Mouse (Mus musculus): ENCODE results near the gene Lpar3. TPM values are rescaled to one million over a fixed set of nuclear protein-coding genes. Genes with fewer than 3 reads are reported as not detected.

The Lpar3 gene
- total RNA-seq, 2 experiments from 2014 or later: 0.22 to 0.44 TPM

DNA sequence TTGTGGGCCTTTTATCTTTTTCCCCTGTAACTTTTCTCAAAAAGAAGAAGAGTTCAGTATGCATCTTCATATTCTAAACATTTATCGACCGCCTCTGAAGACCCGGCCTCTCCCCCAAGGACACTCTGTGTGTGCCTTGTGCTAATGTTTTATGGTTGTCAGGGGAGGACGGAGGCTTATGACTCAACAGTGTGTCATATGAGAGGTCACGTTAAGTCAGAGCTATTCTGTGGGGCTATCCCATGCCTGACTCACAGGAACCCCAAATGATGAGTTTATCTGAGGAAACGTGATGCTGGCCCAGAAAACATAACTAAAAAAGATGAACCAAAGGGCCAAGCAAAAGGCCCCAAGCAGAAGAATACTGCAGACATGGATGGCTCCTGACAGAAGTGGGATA, 31.0 kb downstream of the Lpar3 start:
- no peak for DNase-seq (ENCODE audit: low spot score in 2 of 2)
- H3K27ac ChIP-seq: no peak overlapping the region
- TF ChIP-seq CTCF (conservative IDR thresholded peaks at IDR 0.05): no peak
- no peak overlapping the region for H3K4me3 ChIP-seq

DNA sequence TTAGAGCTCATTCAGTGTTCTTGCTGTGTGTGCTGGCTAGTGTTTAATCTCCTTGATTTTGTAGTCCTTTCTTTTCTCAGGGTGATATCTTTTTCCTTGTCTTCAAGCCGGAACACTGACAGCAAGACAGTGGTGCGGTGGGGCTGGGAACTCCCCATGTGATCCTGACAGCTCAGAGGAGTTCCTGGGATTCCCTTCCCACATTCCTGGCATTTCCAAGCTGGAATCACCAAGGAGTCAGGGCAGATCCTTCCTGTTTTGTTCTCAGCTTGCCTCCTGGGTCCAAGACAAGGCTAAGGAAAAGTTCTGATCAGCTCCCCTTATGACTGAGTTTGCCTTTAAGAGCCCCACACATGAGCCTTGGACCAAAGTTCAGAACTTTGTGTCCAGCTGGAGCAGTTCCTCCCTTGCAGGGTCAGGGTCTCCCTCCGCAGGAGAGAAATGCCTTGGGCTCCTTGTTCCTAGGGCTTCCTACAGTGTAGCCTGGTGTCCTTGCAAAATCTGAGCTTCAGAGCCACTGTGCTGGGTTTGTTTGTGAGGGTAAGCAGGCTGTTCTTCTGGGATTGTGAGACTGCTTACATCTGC, 33.1 kb downstream of the Lpar3 start:
- H3K27ac ChIP-seq: no peak overlapping the region
- no peak for TF ChIP-seq CTCF (conservative IDR thresholded peaks at IDR 0.05)
- no peak for DNase-seq (ENCODE audit: low spot score in 2 of 2)
- H3K4me3 ChIP-seq: no peak overlapping the region

DNA sequence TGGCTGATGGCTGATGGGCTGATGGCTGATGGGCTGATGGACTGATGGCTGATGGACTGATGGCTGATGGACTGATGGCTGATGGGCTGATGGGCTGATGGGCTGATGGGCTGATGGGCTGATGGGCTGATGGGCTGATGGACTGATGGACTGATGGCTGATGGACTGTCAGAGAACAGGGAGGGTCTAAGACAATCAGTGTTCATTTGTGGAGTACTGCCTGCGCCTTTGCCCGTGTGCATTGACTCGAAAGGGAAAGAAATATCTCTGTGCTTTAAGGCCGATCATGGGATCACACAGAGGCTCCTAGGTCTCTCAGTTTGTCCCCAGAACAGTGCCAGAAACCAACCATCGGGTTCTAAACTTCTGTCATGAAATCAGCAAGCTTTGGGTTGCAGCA, 34.4 kb downstream of the Lpar3 start:
- Histone ChIP-seq H3K27ac (no peak overlapping the region), H3K4me3 (no peak overlapping the region)
- TF ChIP-seq CTCF (conservative IDR thresholded peaks at IDR 0.05): no peak
- no peak for DNase-seq (ENCODE audit: low spot score in 2 of 2)

DNA sequence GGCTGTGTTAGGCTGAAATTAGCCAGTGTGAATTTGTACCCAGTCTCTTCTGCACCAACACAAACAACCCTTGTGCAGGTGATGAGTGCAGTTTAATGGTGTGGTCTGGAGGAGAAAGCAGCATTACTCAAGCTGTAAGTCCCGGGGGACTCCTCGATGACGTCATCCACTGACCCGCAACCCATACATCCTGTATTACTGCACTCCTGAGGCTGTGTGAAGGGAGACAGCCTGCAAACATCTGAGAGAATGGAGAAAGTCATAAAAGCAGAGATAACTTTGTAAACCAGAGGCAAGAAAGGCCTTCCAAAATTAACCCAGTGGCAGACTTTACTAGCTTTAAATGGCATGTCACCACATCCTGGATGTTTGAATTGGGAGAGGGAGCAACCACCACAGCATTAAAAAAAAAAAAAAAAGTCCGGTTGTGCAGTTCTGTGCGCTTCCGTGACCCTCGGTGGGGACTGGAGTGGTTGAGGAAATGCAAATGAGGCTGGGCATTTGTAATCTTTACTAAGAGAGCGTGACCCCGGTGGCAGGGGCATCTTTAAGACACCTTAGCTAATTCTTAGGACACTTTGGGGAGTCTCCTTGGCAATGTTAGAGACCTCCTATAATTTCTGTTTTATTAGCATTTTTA, 36.8 kb downstream of the Lpar3 start:
- Histone ChIP-seq H3K4me3 (no peak overlapping the region), H3K27ac (no peak overlapping the region)
- TF ChIP-seq CTCF (conservative IDR thresholded peaks at IDR 0.05): no peak
- DNase-seq (ENCODE audit: low spot score in 2 of 2): no peak

DNA sequence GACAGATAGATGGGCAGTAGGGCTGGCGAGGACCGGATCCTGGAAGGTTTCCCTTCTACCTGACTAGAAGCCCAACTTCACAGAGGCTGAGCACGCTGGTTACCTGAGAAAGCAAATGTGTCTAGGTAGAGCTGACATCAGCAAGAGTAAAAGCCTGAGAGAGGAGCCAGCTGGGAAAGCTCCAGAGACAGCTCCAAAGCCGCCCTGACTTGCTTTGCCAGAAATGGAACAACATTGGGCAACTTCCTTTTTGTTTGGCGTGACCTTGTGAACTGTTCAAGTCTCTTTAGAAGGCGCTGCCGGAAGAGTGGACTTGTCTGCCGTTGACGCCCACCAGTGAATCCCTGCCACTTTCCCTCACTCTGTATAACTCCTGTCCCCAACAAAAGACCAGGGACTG, 39.4 kb downstream of the Lpar3 start:
- Histone ChIP-seq H3K4me3 (no peak overlapping the region), H3K27ac (no peak overlapping the region)
- TF ChIP-seq CTCF (conservative IDR thresholded peaks at IDR 0.05): no peak
- no peak for DNase-seq (ENCODE audit: low spot score in 2 of 2)

DNA sequence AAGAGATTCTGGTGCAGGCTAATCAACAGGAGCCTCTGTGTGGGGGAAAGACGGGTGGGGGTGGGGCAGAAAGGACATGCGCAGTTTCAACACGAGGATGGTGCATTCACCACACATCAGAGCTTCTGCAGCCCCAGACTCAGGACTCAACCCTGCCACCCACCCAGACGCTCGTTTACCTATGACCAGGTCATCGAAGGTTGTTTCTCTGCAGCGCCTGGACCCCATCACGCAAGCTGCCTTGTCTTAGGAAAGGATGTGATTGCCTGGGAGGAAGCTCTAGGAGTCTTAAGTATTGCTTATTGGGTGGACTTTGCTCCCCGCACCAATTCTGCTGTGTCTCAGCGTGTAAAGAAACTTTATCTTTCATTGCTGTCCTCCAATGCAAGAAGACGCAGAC, 40.1 kb downstream of the Lpar3 start:
- no peak for TF ChIP-seq CTCF (conservative IDR thresholded peaks at IDR 0.05)
- H3K27ac ChIP-seq: no peak overlapping the region
- no peak for DNase-seq (ENCODE audit: low spot score in 2 of 2)
- H3K4me3 ChIP-seq: no peak overlapping the region

DNA sequence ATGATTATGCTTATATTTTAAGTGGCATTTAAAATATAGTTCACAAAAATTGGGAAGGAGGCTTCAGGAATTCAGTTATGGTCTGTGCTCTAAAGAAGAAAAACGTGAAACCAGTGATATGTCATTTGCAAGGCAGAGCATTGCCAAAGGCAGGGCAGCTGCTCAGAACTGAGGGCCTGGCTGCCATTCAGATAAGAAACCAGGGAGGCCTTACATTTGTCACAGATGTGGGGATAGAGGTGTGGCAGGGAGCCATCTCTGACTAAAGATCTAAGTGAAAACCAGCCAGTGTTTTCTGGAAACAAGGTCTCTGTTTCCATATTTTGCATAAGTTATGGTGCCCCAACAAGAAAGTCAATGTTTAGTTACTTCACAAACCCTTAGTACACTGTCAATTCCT, 41.8 kb downstream of the Lpar3 start:
- Histone ChIP-seq H3K27ac (no peak overlapping the region), H3K4me3 (no peak overlapping the region)
- no peak for TF ChIP-seq CTCF (conservative IDR thresholded peaks at IDR 0.05)
- no peak for DNase-seq (ENCODE audit: low spot score in 2 of 2)

DNA sequence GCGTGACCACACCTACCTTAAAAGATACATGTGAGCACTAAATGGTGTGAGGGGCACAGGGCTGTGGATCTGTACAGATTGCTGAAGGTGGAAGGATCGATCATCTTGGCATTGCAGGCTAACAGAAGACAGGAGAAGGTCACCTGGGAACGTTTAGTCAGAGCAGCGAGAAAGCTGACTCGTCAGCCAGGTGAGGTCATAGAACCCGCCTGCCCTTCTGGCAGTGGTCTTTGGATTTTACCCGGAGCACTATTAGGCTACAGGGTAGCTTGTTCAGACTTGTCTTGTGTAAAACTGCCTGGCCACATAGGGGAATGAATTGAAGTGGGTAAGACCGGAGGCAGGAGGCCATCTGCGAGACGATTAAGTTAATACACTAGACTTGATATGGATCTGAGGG, 43.4 kb downstream of the Lpar3 start:
- no peak for DNase-seq (ENCODE audit: low spot score in 2 of 2)
- no peak overlapping the region for H3K4me3 ChIP-seq

DNA sequence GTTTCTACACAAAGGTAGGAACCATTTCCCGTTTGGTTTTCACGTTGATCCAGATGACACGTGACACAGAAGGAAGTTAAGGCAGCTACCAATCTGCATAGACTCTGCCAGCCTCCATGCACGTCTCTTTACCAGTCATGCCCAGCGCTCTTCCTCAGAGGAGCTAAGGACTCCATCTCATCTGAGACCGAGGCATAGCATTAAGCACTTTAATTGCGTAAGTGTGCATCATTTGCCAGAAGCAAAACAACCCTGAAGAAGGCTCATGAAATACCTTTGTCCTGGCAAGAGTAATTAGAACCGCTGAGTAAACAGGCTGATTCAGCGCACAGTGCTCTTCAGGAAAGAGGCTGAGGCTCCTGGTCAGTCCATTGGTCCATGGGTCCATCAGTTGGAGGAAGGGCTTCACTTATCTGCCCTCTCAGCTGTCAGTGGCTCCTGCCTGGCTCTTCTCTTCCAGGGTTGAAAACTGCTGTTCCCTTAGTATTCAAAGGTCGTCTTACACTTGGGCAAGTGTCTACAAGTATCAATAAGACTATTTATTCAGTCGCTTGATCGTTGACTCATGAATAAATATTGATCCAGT, 44.9 kb downstream of the Lpar3 start:
- Histone ChIP-seq H3K27ac (no peak overlapping the region), H3K4me3 (no peak overlapping the region)
- no peak for DNase-seq (ENCODE audit: low spot score in 2 of 2)
- no peak for TF ChIP-seq CTCF (conservative IDR thresholded peaks at IDR 0.05)

More for the DNA sequence above, 43.4 kb downstream of the Lpar3 start:
- H3K27ac ChIP-seq: no peak overlapping the region
- TF ChIP-seq CTCF (conservative IDR thresholded peaks at IDR 0.05): no peak

DNA sequence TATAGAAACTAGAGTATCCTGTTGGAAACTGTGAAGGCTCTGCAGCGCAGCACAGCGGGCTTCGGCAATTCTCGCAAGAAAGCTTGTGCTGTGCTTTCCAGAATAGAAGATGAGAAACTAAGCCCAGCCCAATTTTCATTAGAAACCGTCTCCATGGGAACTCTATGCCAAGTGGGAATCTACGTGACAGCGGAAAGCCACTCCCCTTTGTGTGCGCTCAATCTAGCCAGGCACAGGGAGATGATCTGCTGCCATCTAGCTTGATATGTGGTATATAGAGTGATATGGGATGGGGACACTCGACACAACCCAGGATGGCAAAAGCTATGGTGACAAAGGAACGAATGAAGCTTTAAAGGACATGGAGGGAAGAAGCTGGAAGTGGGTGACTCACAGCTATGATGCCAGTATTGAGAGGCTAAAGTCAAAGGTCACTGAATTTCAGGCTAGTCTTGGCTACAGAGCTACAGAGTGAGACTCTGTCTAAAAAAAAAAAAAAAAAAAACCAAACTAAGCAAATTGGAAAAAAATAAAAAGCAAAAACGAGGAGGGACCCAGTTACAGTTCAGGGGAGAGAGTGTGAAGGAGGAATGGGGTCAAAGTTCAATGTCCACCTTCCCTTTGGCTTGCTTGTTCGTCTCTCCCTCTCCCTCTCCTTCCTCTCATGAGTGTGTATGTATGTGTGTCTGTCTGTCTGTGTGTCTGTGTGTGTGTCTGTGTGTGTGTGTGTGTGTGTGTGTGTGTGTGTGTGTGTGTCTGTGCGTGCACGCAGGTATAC, 47.5 kb downstream of the Lpar3 start:
- Histone ChIP-seq H3K4me3 (no peak overlapping the region), H3K27ac (peak overlapping the region; percentile 67; the same call in 1 of the 2 replicates)
- DNase-seq (ENCODE audit: low spot score in 2 of 2): peak; percentile 62 to 81
- TF ChIP-seq CTCF (conservative IDR thresholded peaks at IDR 0.05): peak; percentile 66

DNA sequence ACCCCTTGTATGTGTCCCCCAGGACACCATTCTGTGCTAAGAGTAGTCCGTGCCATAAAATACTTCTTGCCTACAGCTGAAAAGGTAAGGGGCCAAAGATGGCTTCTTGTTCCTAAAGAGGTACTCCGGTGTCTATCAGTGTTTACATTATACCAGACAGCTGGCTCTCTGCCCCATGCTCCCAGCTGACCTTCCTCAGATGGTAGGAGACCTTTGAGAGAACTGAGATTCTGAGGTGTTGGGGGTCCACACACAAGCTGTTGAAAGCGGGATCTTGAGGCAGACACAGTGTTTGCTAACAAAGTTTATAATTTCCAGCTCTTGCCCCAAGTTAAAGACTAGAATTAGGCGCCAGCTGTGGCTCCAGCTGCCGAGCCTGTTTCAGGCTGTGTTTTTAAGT, 53.7 kb downstream of the Lpar3 start:
- Histone ChIP-seq H3K27ac (no peak overlapping the region), H3K4me3 (no peak overlapping the region)
- TF ChIP-seq CTCF (conservative IDR thresholded peaks at IDR 0.05): no peak
- no peak for DNase-seq (ENCODE audit: low spot score in 2 of 2)

DNA sequence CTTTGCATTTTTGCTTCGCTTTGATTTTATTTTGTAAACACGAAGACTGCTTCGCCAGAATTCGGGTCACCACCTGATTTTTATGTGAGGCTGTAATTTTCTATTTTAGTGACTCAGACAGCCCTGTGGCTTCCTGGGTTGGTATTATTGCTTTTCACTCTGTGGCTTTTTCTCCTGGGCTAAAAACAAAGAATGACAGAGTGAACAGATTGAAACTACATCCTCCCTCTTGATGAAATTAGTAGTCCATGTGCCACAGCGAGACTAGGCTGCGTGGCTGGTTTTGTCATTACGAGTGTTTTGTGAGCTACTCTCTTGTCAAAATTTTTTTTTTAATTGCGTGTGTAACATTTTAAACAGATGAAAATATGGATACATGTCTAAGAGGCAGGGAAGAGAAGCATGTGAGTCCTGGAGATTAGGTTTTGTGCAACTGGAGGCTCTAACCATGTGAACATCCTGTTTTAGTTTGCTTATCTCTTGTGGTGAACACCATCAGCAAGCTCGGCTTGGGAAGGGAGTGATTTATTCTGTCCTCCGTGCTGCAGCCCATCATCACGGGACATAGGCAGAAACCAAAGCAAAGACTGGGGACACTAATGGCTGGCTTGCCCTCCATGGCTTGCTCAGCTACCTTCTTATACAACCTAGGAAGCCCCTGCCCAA, 54.7 kb downstream of the Lpar3 start:
- H3K27ac ChIP-seq: peak overlapping the region; percentile 80
- no peak overlapping the region for H3K4me3 ChIP-seq
- peak; percentile 25 to 54 for DNase-seq (ENCODE audit: low spot score in 2 of 2)
- TF ChIP-seq CTCF (conservative IDR thresholded peaks at IDR 0.05): no peak

DNA sequence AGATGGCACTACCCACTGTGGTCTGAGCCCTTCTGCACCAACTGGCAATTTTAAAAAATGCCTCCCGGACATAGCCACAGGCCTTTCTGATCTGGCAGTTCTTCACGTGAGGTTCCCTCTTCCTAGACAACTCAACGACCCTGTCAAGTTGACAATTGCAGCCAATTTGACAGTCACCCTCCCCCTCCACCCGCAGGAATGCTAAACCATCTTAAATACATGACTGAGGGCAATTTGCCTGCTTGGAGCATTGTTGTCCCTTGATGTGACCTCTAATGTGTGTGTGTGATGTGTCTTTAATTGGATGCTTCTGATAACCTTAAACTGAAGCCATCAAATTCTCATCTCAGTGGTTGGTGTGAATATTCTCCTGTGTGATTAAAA, 55.3 kb downstream of the Lpar3 start:
- peak overlapping the region; percentile 80 for H3K27ac ChIP-seq
- no peak for DNase-seq (ENCODE audit: low spot score in 2 of 2)

More for the DNA sequence above, 55.3 kb downstream of the Lpar3 start:
- no peak overlapping the region for H3K4me3 ChIP-seq
- TF ChIP-seq CTCF (conservative IDR thresholded peaks at IDR 0.05): no peak
